Mouse (Mus musculus) c-Kit-positive CD71-positive TER-119-negative erythroid progenitor cells, embryonic 14.5 days (primary cell): Measurements from ENCODE around the gene Tmprss6.

ENCODE experiments used
- DNase-seq: peaks from one replicate; pipeline ENCODE4 v3.0.0-alpha.2; 2013; ENCODE audit warnings: low read depth

The Tmprss6 gene

DNA sequence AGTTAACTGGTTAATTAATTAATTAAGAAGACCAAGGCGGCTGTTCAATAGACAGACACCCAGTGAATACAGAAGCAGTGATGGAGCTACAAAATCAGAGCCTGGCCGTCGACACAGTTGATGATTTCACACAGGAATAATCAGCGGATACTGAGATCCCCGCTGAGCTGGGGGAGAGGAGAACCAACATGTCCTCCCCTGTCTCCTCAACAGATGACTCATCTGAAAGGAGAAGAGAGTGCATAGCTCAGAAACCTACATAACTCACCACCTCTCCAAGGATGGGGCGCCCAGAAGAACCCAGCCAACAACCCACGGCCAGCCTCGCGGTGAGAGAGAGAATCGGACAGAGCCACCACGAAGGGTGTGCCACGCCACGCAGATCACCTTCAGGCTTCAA is 48.0 kb downstream of the Tmprss6 start:
- no peak for DNase-seq

GRCm38 (mm10) chr15:78416937-78417336 is 51.5 kb downstream of the Tmprss6 start:
- no peak for DNase-seq

DNA sequence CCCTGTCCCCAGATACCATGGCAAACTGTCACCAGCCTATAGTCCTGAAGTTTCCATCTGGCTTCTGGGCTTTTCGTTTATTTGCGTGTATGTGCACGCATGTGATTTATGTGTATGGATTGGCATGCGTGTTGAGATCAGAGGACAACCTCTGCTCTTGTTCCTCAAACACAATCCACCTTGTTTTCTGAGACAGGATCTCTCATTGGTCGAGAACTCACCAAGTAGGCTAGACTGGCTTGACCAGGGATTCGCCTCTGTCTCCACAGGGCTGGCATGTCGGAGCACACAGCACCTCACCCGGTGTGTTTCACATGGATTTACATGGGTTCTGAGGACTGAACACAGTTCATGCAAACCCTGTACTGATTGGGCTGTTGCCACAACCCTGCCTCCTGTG is 54.3 kb downstream of the Tmprss6 start:
- DNase-seq, result no peak

GRCm38 (mm10) chr15:78413719-78414117 is 54.7 kb downstream of the Tmprss6 start:
- no peak for DNase-seq

- DNase-seq, result peak; percentile 82
Observed at GRCm38 (mm10) chr15:78413083-78413718, 55.2 kb downstream of the Tmprss6 start.

DNA sequence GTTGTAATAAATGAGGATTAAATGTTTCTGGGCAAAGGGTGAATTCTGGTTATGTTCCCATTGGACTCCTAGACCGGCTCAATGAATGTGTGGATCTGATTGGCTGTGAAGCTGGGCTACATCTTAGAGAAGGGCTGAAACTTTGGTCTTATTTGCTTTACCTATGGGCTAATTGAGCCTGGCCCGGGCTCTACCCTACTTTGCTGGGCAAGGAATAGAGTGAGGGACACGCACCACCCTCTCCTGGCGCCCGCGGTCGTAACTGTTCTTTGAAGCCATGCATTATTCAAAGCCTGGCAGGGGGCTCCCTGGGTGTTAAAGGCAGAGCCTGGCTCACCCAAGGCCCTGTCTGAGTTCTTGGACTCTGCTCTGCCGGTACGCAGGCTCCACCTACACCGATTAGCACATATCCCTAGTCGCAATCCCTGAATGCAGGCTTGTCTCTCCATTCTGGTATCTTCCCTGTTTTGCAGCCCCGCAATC is 58.8 kb downstream of the Tmprss6 start:
- no peak for DNase-seq

DNA sequence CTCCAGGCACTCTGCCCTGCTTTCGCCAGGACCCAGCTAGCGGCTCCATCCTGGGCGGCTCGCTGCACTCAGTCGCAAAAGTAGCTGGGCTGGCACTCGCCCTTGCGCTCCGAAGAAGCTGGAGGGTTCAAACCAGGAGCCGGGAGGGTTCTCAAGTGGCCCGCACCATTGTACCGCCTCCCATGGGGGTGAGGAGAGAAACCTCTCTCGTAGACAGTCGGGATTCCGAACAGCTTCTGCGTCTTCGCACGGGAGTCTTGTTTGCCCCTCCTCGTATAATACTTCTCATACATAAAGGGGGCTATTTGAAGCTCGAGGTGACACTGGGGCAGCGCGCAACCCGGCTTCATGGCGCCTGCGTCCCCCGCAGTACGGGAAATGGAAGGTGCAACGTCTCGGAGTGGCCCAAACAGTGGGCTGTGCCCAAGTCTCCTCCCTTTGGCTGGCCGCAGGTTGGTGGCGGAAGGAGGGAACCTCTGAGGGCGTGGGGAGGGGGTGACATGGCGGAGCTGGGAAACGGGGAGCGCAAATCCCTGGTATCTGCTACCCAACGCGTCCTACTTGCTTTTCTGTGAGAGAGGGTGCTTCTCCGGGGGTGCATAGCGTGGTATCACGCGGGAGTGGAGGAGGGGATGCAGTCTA is 62.0 kb downstream of the Tmprss6 start, which contains the start of gene Mpst:
Gene Mpst, plus strand, starts transcription at position 124 of the 642 bp plus-strand sequence.
- DNase-seq, result peak; percentile 81

- DNase-seq, result peak; percentile 54
Observed at GRCm38 (mm10) chr15:78405517-78406211, 62.8 kb downstream of the Tmprss6 start, which contains the start of gene Tst. Gene Tst (minus strand): TSS chr15:78405907.

GRCm38 (mm10) chr15:78405098-78405497 is 63.3 kb downstream of the Tmprss6 start:
- DNase-seq, result no peak

DNA sequence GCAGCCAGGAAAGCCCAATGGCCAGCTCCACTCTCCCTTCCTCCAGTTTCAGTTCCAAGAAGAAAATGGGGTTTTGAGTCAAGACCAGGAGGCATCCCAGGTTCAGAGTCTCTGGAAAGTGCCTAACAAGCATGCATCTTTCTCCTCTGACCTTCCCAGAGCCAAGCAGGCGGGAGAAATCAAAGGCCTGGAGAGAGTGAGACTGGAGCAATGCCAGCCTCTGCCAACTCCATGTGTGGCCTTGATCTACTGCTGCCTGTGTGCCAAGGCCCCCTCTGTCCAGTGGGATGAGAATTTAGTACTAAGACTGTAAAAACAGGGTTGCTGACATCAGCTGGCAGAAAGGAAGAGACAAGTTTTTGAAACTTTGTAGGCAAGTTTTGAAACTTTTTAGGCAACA is 64.5 kb downstream of the Tmprss6 start:
- no peak for DNase-seq

GRCm38 (mm10) chr15:78403301-78403741 is 65.1 kb downstream of the Tmprss6 start:
- no peak for DNase-seq

DNA sequence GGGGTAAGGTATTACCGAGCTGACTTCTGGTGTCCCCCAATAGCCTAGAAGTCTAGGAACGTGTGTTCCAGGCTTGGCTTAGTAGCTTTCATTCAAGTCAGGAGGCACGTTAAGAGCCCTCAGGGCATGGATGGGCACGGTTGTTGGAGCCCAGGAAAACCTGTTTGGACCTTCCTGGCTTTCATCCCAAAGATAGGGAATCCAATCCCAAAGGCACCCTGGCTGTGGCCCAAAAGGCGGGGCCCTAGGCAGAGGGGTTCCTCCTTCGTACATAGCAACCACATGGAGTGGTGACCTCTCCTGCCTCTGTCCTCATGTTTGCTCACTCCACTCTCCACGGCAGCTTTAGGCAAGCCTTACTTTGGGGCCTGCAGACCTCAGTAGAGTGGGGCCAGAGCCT is 66.0 kb downstream of the Tmprss6 start:
- DNase-seq, result no peak

DNA sequence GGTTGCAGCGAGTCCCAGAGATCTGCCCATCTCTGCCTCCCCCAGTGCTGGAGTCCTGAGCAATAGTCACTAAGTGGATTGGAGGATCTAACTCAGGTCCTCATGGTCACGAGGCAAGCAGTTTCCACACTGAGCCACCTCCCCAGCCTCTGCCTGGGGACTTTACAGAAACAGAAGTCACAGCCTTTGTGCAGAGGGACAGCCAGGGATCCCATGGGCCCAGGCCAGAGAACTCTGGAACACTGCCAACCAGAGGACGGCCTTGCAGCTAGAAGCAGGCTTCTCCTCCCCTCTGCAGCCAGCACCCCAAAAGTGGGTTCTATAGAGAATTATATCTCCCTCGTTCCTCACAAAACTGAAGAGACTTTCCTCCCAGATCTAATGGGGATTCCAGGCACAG is 66.5 kb downstream of the Tmprss6 start:
- DNase-seq, result no peak

GRCm38 (mm10) chr15:78401345-78401744 is 67.1 kb downstream of the Tmprss6 start:
- DNase-seq, result no peak

DNA sequence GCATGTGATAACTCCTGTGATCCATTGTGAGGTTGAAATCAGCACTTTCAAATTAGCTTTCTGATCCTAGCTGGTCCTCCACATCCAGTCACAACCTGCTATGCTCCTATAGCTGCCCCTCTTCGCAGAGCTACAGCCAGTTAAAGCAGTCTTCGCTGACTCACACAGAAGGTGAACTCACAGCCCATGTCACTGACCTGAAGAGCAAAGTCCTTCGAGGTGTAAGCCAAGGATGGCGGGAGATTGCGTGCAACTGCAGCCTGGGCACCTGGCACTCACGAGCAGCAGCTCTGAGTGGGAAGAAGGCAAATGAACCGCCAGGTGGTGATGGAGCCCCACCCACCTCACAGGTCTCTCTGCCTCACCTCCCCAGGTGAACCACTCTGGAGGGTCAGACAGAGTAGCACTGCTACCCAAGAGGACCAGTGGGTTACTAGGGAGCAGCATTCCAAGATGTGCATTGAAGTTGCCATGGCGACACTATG is 72.9 kb downstream of the Tmprss6 start, which contains the start of gene Tex33:
Gene Tex33, minus strand, starts transcription at position 435 of the 485 bp plus-strand sequence.
- DNase-seq, result no peak

DNA sequence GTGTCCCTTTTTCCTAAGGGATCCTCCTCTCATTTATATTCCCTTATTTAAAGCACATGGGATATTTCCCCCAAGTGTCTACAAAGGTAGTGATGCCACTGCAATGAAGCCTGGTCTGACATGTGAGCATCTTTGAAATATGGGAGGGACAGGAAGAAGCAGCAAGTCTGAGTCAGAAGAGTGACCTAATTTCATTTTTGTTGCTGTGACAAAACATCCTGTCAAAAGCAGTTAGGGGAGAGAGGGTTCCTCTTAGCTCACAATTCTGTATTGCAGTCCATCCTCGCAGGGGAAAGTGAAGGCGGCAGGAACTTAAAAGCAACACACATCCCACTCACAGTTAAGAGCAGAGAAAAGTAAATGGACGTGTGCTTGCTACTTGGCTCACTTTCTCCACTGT is 77.6 kb downstream of the Tmprss6 start:
- DNase-seq, result no peak
